Comparison of ENCODE assay signal across 15 mouse cellular contexts in genomic region chr13:119393141-119393540, GRCm38 (mm10). TPM values are rescaled to one million over a fixed set of nuclear protein-coding genes. Genes with fewer than 3 reads are reported as not detected.
DNase-seq lines count a peak whose midpoint lies in the region; ATAC-seq and TF ChIP-seq lines count a peak whose summit lies in the region.
"Had no signal": no experiment of that assay in that cellular context is flagged by ENCODE, and none has a peak within 500 bp of the region (broad histone marks: within the 10 kb centered on the region; RNA-seq: fewer than 3 reads in every experiment).

No protein-coding gene starts in this region.

- no peak overlapping the region for H3K27ac ChIP-seq in forebrain, embryonic 11.5 days (ENCODE audit: low read depth, low read length)
- no peak overlapping the region for H3K27ac ChIP-seq in forebrain, embryonic 10.5 days
- no peak overlapping the region for H3K27ac ChIP-seq in kidney, adult 2 months (ENCODE audit: insufficient read depth, low read depth, low read length)
- no peak overlapping the region for H3K27ac ChIP-seq in kidney, embryonic 16.5 days (ENCODE audit: low read length)
- H3K27ac ChIP-seq: embryonic facial prominence, embryonic 15.5 days; heart, embryonic 15.5 days; hindbrain, embryonic 13.5 days had no signal

- no peak overlapping the region for H3K4me3 ChIP-seq in forebrain, embryonic 11.5 days (ENCODE audit: low read depth, low read length)
- H3K4me3 ChIP-seq in forebrain, embryonic 10.5 days = no peak overlapping the region
- no peak overlapping the region for H3K4me3 ChIP-seq in kidney, adult 2 months (ENCODE audit: insufficient read depth, low read depth, low read length)
- H3K4me3 ChIP-seq in kidney, embryonic 16.5 days (ENCODE audit: low read length) = no peak overlapping the region
- no peak overlapping the region for H3K4me3 ChIP-seq in lung, adult 2 months (replicated peaks; ENCODE audit: extremely low read depth, low read depth, low read length)
- H3K4me3 ChIP-seq: embryonic facial prominence, embryonic 15.5 days; heart, embryonic 15.5 days; hindbrain, embryonic 13.5 days; myocyte had no signal

- no peak overlapping the region for H3K4me2 ChIP-seq in forebrain, embryonic 11.5 days (ENCODE audit: low read depth, low read length, severe bottlenecking)
- no peak overlapping the region for H3K4me2 ChIP-seq in kidney, embryonic 16.5 days (replicated peaks; ENCODE audit: low read depth, low read length)
- H3K4me2 ChIP-seq: embryonic facial prominence, embryonic 15.5 days; heart, embryonic 15.5 days; hindbrain, embryonic 13.5 days had no signal

- 0 out of 2 replicates have a peak, but pooled peaks have one; percentile 31 for ATAC-seq in forebrain, embryonic 11.5 days (replicated peaks; ENCODE audit: low FRiP score)
- ATAC-seq in kidney, embryonic 16.5 days (ENCODE audit: low FRiP score, low TSS enrichment) = no peak

- H3K36me3 ChIP-seq in forebrain, embryonic 11.5 days (ENCODE audit: control insufficient read depth, insufficient read depth, low read length) = no peaks in the 10 kb centered on the region; the same call in 1 of the 2 replicates
- peaks cover 85% of the 10 kb centered on the region for H3K36me3 ChIP-seq in forebrain, embryonic 10.5 days (replicated peaks)
- peaks cover 7% of the 10 kb centered on the region; the same call in 1 of the 2 replicates for H3K36me3 ChIP-seq in kidney, adult 2 months (ENCODE audit: control insufficient read depth, insufficient read depth, low read length)
- peaks cover 41% of the 10 kb centered on the region for H3K36me3 ChIP-seq in kidney, embryonic 16.5 days (ENCODE audit: insufficient read depth, low read length)

- H3K4me1 ChIP-seq in forebrain, embryonic 11.5 days (replicated peaks; ENCODE audit: control insufficient read depth, insufficient read depth, low read length) = no peaks in the 10 kb centered on the region
- H3K4me1 ChIP-seq in forebrain, embryonic 10.5 days = no peaks in the 10 kb centered on the region
- peaks cover 7% of the 10 kb centered on the region; the same call in 1 of the 2 replicates for H3K4me1 ChIP-seq in kidney, adult 2 months (ENCODE audit: control insufficient read depth, insufficient read depth, low read length)
- H3K4me1 ChIP-seq in kidney, embryonic 16.5 days (ENCODE audit: insufficient read depth, low read length) = no peaks in the 10 kb centered on the region
- no peaks in the 10 kb centered on the region for H3K4me1 ChIP-seq in lung, adult 2 months (ENCODE audit: control insufficient read depth, insufficient read depth, low read length)
- H3K4me1 ChIP-seq: embryonic facial prominence, embryonic 15.5 days; heart, embryonic 15.5 days; hindbrain, embryonic 13.5 days had no signal

- no peak for DNase-seq in forebrain, embryonic 11.5 days (ENCODE audit: low spot score)
- DNase-seq in forebrain, embryonic 10.5 days (ENCODE audit: extremely low spot score, low spot score) = no peak
- DNase-seq in kidney, adult 2 months = peak; percentile 58
- DNase-seq in lung, postnatal 36 days = peak; percentile 35
- DNase-seq in lung, adult 2 months = no peak
- peak; percentile 25 to 54 for DNase-seq in kidney, postnatal 36 days
- DNase-seq in layer of hippocampus, postnatal 10 days (ENCODE audit: low spot score in 2 of 2) = no peak
- DNase-seq: adrenal gland, adult 2 months; B cell, adult 2 months; thymus, adult 2 months had no signal

- TF ChIP-seq CTCF in kidney, adult 2 months (conservative IDR thresholded peaks at IDR 0.05; ENCODE audit: insufficient read depth, insufficient read length, low read depth, low read length) = peak; percentile 34; the same call in 1 of the 2 replicates
- no peak for TF ChIP-seq CTCF in lung, adult 2 months (IDR thresholded peaks at IDR 0.05; ENCODE audit: insufficient read depth, low read length)

- no peak overlapping the region for H3K9ac ChIP-seq in forebrain, embryonic 11.5 days (ENCODE audit: low read length)
- no peak overlapping the region for H3K9ac ChIP-seq in kidney, embryonic 16.5 days (replicated peaks; ENCODE audit: low read length)
- H3K9ac ChIP-seq: embryonic facial prominence, embryonic 15.5 days; heart, embryonic 15.5 days; hindbrain, embryonic 13.5 days had no signal

- H3K9me3 ChIP-seq in forebrain, embryonic 11.5 days (ENCODE audit: control insufficient read depth, low read length) = no peaks in the 10 kb centered on the region
- no peaks in the 10 kb centered on the region for H3K9me3 ChIP-seq in forebrain, embryonic 10.5 days
- H3K9me3 ChIP-seq in kidney, embryonic 16.5 days (ENCODE audit: low read length) = no peaks in the 10 kb centered on the region
- H3K9me3 ChIP-seq: embryonic facial prominence, embryonic 15.5 days; heart, embryonic 15.5 days; hindbrain, embryonic 13.5 days had no signal

- WGBS in forebrain, embryonic 11.5 days = 60% methylated on average over 8 of the region's 8 CpGs
- WGBS in forebrain, embryonic 10.5 days = 68% methylated on average over 8 of the region's 8 CpGs
- WGBS in kidney, adult 2 months = 33% methylated on average over 8 of the region's 8 CpGs
- WGBS in kidney, embryonic 16.5 days = 53% methylated on average over 8 of the region's 8 CpGs
- 58% methylated on average over 8 of the region's 8 CpGs for WGBS in lung, adult 2 months

- no peak for TF ChIP-seq POLR2A in kidney, adult 2 months (IDR thresholded peaks at IDR 0.05; ENCODE audit: low read depth, low read length)
- TF ChIP-seq POLR2A in lung, adult 2 months (IDR thresholded peaks at IDR 0.05; ENCODE audit: borderline replicate concordance, extremely low read depth, low read depth, low read length) = no peak

- H3K27me3 ChIP-seq in forebrain, embryonic 11.5 days (ENCODE audit: control insufficient read depth, insufficient read depth, low read length) = no peaks in the 10 kb centered on the region
- no peaks in the 10 kb centered on the region for H3K27me3 ChIP-seq in forebrain, embryonic 10.5 days (ENCODE audit: poor library complexity, severe bottlenecking)
- H3K27me3 ChIP-seq in kidney, adult 2 months (replicated peaks; ENCODE audit: control insufficient read depth, insufficient read depth, low read length) = no peaks in the 10 kb centered on the region
- no peaks in the 10 kb centered on the region for H3K27me3 ChIP-seq in kidney, embryonic 16.5 days (ENCODE audit: insufficient read depth, low read length)
- H3K27me3 ChIP-seq: embryonic facial prominence, embryonic 15.5 days; heart, embryonic 15.5 days; hindbrain, embryonic 13.5 days had no signal

RNA-seq across cellular contexts. Expression of gene Paip1, which starts 35.3 kb away (rescaled TPM):
- polyA plus RNA-seq in forebrain, embryonic 11.5 days (2014; fragmentation: Nextera tagmentation; extraction: Ambion mirVana) = 117 and 128 TPM in 2 replicates
- polyA plus RNA-seq in forebrain, embryonic 10.5 days (2016; fragmentation: Nextera tagmentation; extraction: Ambion mirVana) = 100 and 112 TPM in 2 replicates
- 19.8 and 23.9 TPM in 2 replicates for polyA plus RNA-seq in kidney, adult 2 months (2012; rRNA removed)
- 66.2 and 81.1 TPM in 2 replicates for polyA plus RNA-seq in kidney, embryonic 16.5 days (2015; fragmentation: Nextera tagmentation; extraction: Ambion mirVana)
- 14.3 and 22.7 TPM in 2 replicates for polyA plus RNA-seq in lung, adult 2 months (2012; rRNA removed)
- 100 to 1,000 TPM in 1 of 2 experiments, 10 to 100 TPM in 1; 95.2 to 109 TPM for total RNA-seq in layer of hippocampus, postnatal 10 days (2021)

Comparison
In these comparisons a context has a peak if more than half of its experiments do, and no peak if none do; other contexts are left out.
1. DNase-seq: peak in kidney, adult 2 months (single experiment), lung, postnatal 36 days (single experiment) and kidney, postnatal 36 days (2 of 2); none in forebrain, embryonic 11.5 days (single experiment), forebrain, embryonic 10.5 days (single experiment), lung, adult 2 months (single experiment) and layer of hippocampus, postnatal 10 days (0 of 2).